Mouse (Mus musculus) cortical plate, adult 2 months (tissue): ENCODE measurements around the gene Mpp6.

ENCODE experiments used
- CTCF ChIP-seq: fragments of 200-500 bp; IDR thresholded peaks from 2 replicates; pipeline ENCODE4 v1.5.1; 2011; ENCODE audit warnings: mild to moderate bottlenecking, control low read depth, low read length; ENCODE audit not compliant: insufficient read depth; ENCODE audit errors: extremely low read depth
- POLR2A ChIP-seq: fragments of 200-500 bp; IDR thresholded peaks from 2 replicates; pipeline ENCODE4 v1.6.1; 2011; ENCODE audit warnings: mild to moderate bottlenecking, low read length, control low read depth; ENCODE audit not compliant: insufficient read depth; ENCODE audit errors: extremely low read depth

GRCm38 (mm10) chr6:50112775-50113174 is 2.7 kb downstream of the Mpp6 start:
- TF ChIP-seq POLR2A (no peak), CTCF (peak; percentile 71)
